Mouse (Mus musculus): ENCODE data around the gene Rcn1.

The Rcn1 gene

DNA sequence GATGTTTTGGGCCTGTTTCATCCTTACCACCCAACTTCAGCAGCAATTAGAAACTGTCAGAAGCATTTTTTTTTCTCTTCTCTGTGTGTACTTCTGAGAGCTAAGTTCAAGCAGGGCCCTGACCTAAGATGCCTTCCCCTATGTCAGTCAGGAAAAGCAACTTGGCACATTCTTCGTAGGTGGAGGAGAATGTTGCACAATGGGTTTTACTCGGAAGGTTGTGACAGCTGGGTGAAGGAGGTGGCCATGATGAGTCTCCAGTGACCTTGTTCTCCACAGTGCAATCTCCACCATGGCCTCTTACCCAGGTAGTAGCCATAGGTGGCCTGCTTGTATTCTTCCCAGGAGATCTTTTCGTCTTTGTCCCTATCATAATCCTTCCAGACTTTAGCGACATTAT is 4.7 kb downstream of the Rcn1 start:
- DNase-seq (ENCODE audit: low spot score) = no peak

DNA sequence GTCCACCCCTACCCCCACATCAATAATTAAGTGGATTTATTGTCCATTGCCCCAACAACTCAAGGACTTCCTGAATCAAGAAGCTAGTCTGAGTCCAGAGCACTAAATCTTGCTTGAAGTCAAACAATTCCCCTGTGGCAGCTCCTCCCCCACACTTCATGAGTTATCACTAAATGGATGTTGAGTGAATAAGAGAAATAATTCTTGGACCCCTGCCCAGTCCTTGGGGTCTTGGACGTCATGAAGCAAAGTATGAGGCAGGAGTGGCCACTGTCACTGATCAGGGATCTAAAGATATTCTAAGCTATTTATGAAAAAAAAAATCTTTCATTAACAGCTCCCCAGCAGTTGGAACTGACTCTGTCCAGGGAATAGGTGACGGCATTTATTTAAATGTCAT is 6.6 kb downstream of the Rcn1 start:
- no peak for DNase-seq (ENCODE audit: low spot score)

DNA sequence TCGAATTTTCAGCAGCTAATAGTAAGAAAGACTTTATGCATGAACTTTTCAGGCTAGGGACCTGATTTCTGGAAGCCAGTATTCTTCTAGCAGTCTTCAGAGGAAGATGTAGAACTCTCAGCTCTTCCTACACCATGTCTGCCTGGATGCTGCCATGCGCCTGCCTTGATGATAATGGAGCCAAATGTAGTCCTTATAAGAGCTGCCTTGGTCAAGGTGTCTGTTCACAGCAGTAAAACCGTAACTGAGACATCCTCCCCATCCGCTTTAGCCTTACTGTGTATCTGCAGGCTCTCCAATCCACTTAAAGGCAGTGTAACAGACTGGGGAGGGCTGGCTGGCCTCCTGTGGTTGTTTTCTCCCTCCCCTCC is 7.7 kb downstream of the Rcn1 start:
- DNase-seq (ENCODE audit: low spot score) = no peak

DNA sequence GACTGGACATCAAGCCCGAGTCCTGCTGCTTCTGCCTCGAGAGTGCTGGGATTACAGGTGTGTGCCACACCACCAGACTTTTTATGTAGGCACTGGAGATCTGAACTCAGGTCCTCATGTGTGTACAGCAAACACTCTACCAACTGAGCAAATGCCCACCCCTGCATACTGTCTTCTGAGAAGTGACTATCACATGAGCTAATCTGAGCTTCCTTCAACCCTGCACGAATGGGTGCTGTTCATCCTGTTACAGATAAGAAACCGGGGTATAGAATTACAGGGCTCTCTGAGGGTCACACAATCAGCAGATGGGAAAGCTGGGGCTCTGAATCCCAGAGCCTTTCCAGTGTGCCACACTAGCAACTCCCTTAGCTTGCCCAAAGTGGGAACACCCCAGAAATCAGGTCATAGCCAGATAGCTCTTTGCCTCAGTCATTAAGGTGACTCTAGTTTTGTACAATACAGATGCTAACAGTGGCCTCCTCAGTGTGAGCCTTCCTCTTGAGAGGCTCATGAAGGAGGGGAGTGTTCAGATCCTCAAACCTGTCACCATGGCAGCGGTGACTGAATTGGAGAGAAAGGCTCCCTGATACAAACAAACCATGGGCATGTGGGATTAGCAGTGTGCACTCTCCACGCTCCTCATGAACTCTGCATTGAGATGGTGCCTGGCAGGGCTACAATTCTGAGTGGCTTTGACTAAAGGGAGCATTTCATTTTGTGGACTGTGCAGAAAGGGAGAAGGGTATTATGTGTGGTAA is 8.3 kb downstream of the Rcn1 start:
- DNase-seq (ENCODE audit: low spot score) = no peak

DNA sequence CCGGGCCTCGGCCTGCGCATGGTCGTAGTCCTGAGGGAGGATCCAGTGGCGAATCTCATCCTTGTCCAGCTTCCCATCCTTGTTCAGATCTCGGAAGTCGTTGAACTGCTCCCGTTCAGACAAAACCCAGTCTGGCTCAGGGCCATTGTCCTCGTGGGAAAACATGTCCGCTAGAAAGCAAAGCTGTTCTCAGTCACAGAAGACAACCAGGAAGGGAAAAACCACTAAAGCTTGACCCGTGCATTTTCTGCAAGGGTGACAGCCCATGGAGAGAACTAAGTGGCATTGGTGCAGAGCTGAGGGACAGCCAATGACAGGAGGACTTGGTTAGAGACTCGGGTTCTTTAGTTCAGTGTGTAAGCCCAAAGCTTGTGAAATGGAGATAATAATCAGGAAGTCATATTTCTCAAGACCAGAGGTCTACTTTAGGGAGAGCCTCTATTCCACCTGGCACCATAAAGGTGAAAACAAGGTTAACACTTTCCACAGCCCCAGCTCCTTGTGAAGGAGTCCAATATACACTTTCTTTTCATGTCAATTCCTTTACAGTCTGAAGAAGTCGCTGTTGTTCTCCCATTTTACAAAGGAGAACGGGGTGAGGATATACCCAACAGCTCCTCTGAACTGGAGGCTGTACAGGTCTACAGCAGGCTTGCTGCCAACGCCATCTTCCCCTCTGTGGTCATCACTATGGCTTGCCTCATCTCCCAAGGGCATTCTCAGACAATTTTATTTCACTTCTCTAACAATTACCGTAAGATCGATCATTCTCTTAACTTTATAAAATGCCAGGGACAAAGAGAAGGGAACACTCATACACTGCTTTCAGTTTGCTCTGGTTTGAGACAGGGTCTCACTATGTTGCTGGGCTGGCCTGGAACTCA is 9.9 kb downstream of the Rcn1 start:
- no peak for DNase-seq (ENCODE audit: low spot score)

DNA sequence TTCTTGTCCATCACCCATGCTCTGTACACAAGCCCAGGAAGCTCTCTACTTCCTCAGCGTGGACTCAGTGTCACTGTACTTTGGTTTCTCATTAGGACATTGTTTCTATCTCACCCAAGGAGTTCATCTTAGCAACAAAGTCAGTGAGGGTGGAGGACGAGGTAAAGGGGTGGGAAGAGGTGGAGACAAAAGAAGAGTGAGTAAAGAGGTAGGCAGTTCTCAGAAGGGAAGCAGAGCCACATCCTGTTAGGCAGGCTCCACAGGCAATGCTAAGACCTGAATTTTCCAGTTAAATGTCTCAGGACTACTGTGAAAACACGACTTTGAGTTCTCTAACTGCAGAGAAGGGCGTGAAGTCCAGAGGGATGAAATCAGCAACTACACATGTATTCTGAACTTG is 12.7 kb downstream of the Rcn1 start:
- no peak for DNase-seq (ENCODE audit: low spot score)

DNA sequence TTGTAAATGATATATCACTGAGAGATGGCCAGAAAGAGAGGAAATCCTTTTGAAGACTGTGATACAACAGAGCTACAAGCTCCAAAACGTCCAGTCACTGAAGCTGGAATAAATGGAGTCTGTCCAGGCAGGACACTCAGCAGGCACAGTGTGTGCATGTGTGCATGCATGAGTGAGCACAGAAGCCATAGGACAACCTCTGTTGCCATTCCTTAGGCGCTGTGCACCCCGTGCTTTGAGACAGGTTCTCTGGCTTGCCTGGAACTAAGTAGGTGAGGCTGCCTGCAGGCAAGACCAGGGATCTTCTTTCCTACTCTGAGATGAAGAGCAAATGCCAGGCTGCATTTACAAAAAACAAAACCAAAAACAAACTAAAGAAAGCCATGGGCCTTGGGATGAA is 14.1 kb downstream of the Rcn1 start:
- DNase-seq (ENCODE audit: low spot score) = no peak

DNA sequence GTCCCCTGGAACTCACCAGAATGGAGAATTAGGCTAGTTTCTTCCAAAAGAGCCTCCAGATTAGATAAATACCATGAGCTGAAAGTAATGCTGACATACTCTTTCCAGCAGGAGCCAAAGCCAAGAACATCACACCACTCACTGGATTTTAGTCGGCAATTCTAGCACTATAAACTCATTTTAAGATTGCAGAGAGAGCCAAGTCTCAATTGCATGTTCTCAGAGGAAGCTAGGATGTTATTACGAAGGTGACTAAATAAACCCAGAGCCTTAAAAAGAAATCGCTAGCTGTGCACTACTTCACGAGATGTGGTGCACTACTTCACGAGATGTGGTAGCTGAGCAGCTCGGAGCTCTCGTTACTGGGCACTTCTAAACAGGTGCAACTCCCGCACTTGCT is 16.1 kb downstream of the Rcn1 start:
- no peak for DNase-seq (ENCODE audit: low spot score)

DNA sequence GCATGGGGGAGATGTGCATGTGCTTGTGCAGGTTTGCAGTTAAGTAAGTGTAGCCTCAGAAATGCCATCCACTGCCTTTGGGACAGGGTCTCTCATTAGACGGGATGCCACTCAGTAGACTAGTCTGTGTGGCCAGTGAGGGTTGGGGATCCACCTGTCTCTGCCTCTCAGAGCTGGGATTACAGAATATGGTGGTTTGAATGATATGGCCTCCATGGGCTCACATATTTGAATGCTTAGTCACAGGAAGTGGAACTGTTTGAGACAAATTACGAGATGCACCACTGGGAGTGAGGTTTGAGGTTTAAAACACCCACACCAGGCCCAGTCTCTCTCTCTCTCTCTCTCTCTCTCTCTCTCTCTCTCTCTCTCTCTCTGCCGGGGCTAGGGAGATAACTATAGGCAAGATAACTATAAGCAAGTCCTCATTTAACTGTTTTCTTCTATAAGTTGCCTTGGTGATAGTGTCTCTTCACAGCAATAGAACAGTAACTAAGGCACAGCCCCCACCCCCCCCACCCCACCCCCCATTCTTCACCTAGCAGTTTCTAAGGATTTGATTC is 18.3 kb downstream of the Rcn1 start:
- DNase-seq (ENCODE audit: low spot score) = no peak

DNA sequence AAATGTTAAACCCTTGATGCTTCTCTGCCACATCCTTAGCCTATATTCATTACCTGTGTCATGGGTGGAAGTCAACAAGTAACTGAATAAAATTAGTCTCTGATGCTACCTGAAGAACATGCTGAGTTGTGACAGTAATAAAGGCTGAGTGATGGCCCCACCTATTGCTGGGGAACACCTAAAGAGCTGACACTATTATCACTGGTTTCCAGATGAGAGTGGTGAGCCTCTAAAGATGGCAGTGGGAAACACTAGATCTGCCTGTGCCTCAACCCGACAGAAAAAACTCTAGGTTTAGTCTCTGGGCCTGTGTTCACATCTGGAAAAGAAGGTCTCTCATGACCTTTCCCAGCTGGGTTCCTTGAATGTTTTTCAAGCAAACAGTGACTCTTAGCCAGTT is 19.4 kb downstream of the Rcn1 start:
- DNase-seq (ENCODE audit: low spot score) = no peak

DNA sequence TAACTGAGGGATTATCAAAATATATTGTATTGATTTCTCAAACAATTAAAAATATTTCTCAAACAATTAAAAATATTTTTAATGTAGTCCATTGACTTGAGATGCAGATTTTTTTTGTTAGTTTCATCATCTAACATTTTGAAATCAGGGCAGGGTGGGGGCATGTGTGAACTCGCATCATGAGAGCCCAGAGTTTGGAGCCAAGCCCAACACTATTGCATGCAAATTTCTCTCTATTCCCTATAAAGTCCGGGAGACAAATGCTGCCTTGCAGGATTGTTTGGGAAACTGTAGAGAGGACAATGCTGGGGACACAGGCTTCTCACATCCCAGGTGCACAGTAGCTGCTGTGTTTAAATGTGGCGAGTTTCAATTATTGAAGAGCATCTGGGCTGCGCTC is 23.4 kb downstream of the Rcn1 start:
- DNase-seq (ENCODE audit: low spot score) = no peak

DNA sequence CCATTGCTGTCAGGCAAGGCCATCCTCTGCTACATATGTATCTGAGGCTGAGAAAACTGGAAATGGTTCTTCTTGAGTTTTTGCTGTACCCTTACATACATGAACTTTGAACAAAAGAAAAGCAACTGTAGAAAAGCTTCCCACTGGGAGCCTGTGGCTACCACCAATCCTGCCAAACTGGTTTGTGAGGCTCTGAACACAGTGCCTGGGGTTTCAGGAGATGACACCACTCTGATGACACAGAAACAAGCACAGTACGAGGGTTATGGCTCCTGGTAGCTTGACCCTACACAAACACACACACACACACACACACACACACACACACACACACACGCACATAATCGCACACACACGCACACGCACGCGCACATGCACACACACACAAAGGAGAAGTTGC is 23.9 kb downstream of the Rcn1 start:
- no peak for DNase-seq (ENCODE audit: low spot score)

DNA sequence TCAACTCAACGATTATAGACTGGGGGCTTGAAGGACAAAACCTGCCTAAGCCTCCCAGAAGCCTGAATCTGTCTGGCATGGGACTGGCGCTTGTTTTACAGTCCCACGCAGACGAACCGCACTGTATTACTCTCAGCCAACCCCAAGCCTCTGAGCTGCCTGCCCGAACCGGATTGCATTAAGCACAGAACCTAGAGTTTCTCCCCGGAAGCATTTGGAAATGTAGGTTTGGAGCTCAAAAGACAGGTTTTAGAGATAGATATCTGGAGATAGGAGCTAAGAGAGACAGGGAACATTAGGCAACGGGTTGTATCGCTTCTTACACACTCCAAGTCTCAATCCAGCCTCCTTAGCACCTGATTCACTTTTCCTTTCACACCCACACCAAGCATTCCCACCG is 25.5 kb downstream of the Rcn1 start:
- DNase-seq (ENCODE audit: low spot score) = no peak

DNA sequence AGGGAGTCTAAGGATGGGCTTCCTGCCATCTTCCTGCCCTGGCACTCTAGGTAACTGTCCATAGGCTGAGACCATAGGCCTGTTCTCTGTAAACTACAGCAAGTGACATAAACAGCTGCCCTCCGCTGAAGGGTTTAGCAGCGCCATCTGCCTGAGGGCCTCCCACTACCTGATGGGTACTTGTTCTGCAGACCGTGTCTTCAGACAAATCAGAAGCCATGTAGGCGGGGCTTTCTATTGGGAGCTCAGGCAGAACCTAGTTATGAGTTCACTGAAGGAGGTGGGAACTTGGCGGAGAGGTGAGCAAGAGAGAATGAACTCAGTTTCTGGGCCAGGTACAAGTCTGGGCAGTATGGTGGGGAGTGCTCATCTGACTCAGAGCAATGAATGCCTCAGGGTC is 26.4 kb downstream of the Rcn1 start:
- no peak for DNase-seq (ENCODE audit: low spot score)

DNA sequence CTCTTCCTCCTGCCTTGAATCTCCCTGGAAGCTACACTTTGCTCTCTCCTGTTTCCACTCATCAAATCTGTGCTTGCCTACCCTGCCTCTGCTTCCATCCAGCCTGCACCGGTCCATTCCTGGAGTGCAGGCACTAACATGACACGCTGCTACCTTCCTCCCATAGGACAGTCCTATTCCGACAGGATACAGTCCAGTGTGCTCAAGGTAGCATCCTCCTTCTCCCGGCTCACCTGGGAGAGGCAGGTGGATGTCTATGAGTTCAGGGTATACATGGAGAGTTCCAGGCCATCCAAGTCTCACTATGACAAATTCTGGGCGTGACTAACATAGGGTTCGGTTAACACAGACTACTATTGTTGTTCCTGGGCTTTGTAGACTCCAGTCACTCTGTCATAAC is 27.0 kb downstream of the Rcn1 start:
- no peak for DNase-seq (ENCODE audit: low spot score)

DNA sequence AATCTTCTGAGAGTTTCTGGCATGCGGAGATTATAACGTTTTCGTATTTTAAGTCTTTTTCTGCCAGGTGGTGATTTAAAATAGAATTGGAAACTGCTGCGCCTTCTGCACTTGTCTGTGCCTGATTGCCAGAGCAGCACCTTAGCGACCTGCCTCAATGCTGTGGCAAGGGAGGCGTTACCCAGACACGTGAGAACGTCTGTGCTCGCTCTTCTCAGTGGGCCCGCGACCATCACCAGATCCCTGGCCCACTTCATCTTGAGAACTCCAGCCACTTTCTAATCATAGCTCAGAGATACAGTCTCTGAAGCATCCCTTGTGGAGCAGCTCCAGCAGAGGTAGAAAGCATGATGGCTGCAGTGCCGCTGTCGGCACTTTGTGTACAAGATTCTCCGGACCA is 28.4 kb downstream of the Rcn1 start:
- DNase-seq (ENCODE audit: low spot score) = no peak

DNA sequence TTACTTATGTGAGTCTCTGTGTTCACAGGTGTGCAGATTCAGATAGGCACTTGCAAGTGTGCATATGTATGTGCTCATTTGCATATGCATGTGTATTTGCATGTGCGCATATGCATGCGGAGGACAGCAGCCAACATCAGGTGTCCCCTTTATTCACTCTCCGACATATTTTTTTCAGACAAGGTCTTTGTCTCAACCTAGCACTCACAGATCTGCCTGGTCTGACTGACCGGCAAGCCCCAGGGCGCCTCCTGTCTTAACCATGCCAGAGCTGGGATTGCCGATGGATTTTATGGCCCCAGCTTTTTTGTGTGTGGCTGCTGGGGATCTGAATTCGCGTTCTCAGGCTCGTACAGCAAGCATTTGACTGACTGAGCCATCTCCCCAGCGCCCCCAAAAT is 28.9 kb downstream of the Rcn1 start:
- DNase-seq (ENCODE audit: low spot score) = no peak

DNA sequence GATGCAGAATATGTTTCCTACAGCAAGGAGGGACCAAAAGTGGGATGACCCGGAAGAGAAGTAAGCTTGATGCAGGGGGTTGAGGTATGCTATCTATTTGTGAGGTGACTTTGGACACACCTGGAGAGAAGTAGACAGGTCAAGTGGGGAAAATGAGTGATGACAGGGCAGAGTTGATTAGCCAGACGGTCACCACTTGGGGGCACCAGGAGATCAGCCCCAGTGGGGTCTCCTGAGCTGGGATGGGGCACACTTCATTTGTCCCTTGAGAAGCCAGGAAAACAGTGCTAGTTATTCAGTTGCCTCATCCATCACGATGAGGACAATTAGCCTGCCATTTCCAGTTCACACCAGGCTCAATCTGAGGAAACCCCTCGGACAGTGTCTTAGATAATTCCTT is 31.5 kb downstream of the Rcn1 start:
- DNase-seq (ENCODE audit: low spot score) = no peak

DNA sequence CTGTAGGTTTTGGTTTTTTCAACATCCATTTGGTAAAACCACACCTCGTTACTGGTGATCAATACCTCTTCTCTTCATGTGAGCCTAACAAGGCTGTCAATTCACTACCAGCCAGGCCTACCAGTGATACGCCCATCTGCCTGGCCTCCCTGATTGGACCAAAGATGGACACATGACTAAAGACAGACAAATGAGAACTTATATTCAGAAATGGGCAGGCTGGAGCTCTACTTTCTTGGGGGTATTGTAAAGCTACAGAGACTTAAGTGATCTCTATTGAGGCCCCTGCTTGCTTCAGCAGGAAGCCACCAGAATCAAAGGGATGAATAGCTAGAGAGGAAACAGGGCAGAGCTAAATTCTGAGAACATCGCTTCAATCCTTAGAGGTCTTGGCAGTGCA is 41.1 kb downstream of the Rcn1 start:
- no peak for DNase-seq (ENCODE audit: low spot score)

DNA sequence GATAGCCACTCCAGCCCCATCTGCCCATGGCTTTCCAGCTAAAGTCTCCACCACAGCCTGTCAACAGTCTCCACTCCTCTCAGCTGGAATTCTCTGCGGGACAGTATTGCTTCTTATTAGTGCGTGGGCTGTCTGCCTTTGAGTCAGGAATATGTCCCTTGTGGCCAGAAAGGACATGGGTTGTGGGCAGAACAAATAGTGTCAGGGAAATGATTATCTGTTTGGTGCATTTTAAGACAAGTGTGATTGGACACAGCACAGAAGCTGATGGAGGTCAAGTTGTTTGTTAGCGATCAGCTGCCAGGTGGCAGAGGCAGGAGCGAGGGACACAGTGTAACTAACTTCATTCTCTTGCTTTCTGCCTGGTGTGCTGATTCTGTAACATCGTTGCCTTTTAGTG is 42.3 kb downstream of the Rcn1 start:
- DNase-seq (ENCODE audit: low spot score) = peak; percentile 27

DNA sequence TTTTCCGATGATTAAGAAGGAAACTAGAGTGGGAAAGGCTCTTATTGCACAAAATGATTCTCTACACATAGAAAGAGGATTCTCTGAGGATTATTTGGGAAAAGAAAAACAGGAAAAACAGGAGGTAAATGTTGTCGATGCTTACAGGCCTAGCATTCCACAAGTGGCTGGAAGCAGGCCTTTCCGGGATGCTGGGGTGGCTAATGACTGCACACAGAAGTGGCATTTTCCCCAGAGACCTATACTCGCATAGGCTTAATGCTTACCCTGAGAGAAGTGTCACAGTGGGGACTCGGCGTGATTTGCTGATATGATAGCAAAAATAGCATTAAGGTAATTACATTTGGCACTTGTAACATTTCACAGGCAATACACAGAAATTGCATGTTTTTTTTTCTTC is 50.2 kb downstream of the Rcn1 start:
- no peak for DNase-seq (ENCODE audit: low spot score)

DNA sequence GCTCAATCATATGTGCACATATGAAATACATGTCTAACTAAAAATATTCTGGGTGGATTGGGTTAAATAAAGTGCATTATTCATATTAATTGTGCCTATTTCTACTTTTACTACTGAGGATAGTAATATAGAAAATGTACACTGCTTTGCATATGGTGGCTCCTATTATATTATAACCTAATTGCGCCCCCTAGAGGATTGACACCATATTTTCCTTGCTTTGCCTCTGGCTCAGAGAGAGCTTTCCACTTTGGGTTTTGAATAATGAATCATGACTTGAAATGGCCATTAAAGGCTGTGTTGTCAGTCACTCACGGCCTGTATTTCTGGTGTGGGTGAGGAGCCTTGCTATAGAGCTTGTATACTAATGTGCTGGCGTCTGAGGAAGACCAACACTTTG is 59.1 kb downstream of the Rcn1 start:
- no peak for DNase-seq (ENCODE audit: low spot score)

DNA sequence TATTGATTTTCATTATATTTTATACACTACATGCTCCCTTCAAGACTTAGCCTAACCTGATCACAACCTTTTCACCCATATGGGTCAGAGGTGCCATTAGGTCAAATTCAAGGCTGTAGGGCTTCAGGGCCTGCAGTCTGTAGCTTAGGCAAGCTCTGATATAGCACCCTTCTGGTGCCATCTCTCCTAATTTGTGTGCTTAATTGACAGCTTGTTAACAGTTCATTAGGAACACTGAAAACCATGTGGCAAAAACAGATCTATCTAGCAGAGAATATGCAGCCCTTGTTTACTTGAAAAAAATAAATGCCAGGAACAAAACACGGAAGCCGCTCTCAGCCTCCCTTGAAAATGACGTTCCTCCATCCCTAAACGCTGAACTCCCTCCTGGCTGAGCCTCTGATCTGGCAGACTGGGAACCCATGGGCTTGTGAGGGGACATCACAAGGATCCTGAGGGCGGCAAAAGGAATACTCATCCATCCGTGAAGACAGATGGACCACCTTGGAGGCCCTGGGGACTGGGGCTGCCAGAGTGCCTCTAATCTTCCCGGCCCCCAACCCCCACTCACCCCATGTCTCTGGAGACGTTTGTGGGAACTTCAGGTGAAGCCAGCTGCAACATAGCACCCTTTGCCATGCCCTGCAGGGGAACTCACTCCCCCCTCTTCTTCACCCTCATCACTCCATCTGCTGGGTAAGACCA is 61.8 kb downstream of the Rcn1 start:
- DNase-seq (ENCODE audit: low spot score) = no peak
